Mouse (Mus musculus) midbrain, embryonic 14.5 days (tissue): ENCODE measurements around the gene Nudt22. TPM values are rescaled to one million over a fixed set of nuclear protein-coding genes. Genes with fewer than 3 reads are reported as not detected.
"Not testable (repeated sequence)": the region's sequence is repeated elsewhere in the genome, so short reads cannot be mapped to it uniquely, and the experiment has no call there.

Source experiments
- ATAC-seq: fragments of 200-750 bp; cut with Nextera tagmentation; 2 replicates; pipeline ENCODE4 v1.8.0; 2017; ENCODE audit warnings: moderate number of reproducible peaks, moderate library complexity; ENCODE audit not compliant: low FRiP score, low TSS enrichment
- DNase-seq: peaks from one replicate; pipeline ENCODE4 v3.0.0-alpha.2; 2015
- H3K27ac ChIP-seq: fragments of 300-500 bp; sonication (generic); replicated peaks from 2 replicates; pipeline ENCODE4 v1.5.1; 2014; ENCODE audit warnings: mild to moderate bottlenecking, low read depth, low read length, moderate library complexity
- H3K27me3 ChIP-seq: fragments of 300-500 bp; sonication (generic); 2 replicates; pipeline ENCODE4 v1.6.1; 2014; ENCODE audit warnings: low read length, control low read depth, mixed read lengths; ENCODE audit not compliant: control insufficient read depth, insufficient read depth
- H3K36me3 ChIP-seq: fragments of 300-500 bp; sonication (generic); 2 replicates; pipeline ENCODE4 v1.6.1; 2014; ENCODE audit warnings: low read length, control low read depth; ENCODE audit not compliant: control insufficient read depth, insufficient read depth
- H3K4me1 ChIP-seq: fragments of 300-500 bp; sonication (generic); 2 replicates; pipeline ENCODE4 v1.6.1; 2014; ENCODE audit warnings: mild to moderate bottlenecking, antibody characterized with exemption, low read length, control low read depth; ENCODE audit not compliant: control insufficient read depth, insufficient read depth
- H3K4me2 ChIP-seq: fragments of 300-500 bp; sonication (generic); 2 replicates; pipeline ENCODE4 v1.6.1; 2014; ENCODE audit warnings: mild to moderate bottlenecking, low read length, moderate library complexity
- H3K4me3 ChIP-seq: fragments of 300-500 bp; sonication (generic); replicated peaks from 2 replicates; pipeline ENCODE4 v1.5.1; 2014; ENCODE audit warnings: low read depth, low read length
- H3K9ac ChIP-seq: fragments of 300-500 bp; sonication (generic); replicated peaks from 2 replicates; pipeline ENCODE4 v1.6.1; 2014; ENCODE audit warnings: mild to moderate bottlenecking, low read length, moderate library complexity
- H3K9me3 ChIP-seq: fragments of 300-500 bp; sonication (generic); 2 replicates; pipeline ENCODE4 v1.6.1; 2016; ENCODE audit warnings: low read length, control low read depth, mixed read lengths; ENCODE audit not compliant: control insufficient read depth
- WGBS: fragments of 180-500 bp; shearing (Covaris S2); extraction: QIAGEN DNeasy Blood & Tissue Kit; methylation state at CpG from one replicate; pipeline ENCODE4 v1.1.7; 2014; 5-methylcytosine and 5-hydroxymethylcytosine counted together
- polyA plus RNA-seq: library from polyadenylated mRNA; unstranded; fragments of >200 nt; fragmentation: Nextera tagmentation; extraction: Ambion mirVana; gene quantifications from 2 replicates; pipeline ENCODE4 v1.2.1, GENCODE M21; 2014

Gene Nudt22
- polyA plus RNA-seq, 1 experiment from 2014 or later = 20.2 TPM

DNA sequence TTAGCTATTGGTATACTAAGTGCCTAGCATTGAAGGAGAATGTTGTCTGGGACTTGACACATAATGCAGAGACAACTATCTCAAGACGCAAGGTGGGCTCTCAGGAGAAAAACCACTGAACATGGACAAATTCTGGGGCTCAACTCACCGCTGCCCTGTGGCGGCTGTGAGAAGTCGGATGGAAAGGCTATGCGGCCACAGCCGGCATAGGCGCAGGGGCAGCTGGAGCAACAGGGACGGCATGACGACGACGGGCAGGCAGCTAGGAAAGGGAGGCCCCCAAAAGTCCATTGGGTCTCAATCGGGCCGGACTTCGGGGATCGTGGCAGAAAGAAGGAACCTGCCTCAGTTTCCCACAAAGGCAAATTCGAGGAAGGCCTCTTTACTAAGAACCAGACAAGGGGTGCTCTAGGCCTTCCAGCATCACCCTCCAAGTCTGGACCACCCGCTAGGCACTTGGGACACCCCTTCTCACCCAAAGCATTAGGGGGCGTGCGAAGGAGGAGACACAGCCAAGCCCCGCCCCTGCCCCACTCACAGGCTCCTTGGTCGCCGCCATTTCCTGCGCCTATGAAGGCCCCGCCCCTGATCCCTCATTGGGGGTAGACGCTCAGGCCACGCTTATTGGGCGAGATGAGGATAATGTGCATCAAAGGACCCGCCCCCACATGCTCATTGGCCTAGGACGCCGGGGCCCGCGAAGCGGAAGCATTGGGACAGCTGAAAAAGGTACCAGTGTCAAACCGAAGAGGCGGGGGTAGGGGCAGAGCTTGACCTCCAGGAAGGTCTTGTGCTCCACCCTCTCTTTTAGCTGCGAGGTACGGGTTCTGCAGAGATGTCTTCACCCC lies 3.7 kb downstream of the Nudt22 start, which contains the start of gene Dnajc4:
TSS of gene Dnajc4 (minus strand) at position 562 of the 848 bp plus-strand sequence.
- H3K27me3 ChIP-seq = no peaks in the 10 kb centered on the region
- H3K9me3 ChIP-seq = no peaks in the 10 kb centered on the region
- H3K36me3 ChIP-seq = no peaks in the 10 kb centered on the region
- peak within 1 kb of the TSS; percentile 89 for H3K4me2 ChIP-seq
- DNase-seq (peak; percentile 98), ATAC-seq (peak; percentile 94)
- H3K27ac ChIP-seq = peak within 1 kb of the TSS; percentile 32
- peak within 1 kb of the TSS; percentile 70 for H3K9ac ChIP-seq
- peak within 1 kb of the TSS; percentile 50 for H3K4me3 ChIP-seq
- 1% methylated on average over 37 of the region's 37 CpGs for WGBS
- peaks cover 40% of the 10 kb centered on the region for H3K4me1 ChIP-seq

DNA sequence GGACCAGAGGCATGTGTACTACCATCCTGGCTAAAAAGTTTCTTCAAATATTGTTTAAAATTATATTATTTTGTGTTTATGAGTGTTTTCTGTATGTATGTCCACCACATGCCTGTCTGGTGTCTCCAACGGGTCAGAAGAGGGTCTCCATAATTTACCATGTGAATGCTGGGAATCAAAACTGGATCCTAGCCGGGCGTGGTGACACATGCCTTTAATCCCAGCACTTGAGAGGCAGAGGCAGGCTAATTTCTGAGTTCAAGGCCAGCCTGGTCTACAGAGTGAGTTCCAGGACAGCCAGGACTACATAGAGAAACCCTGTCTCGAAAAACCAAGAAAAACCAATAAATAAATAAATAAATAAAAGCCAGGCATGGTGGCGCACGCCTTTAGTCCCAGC lies 4.8 kb downstream of the Nudt22 start:
- not testable (repeated sequence) for H3K27me3 ChIP-seq, H3K9me3 ChIP-seq, H3K9ac ChIP-seq, H3K36me3 ChIP-seq, ATAC-seq, H3K4me2 ChIP-seq, H3K4me3 ChIP-seq, DNase-seq, H3K27ac ChIP-seq
- peaks cover 40% of the 10 kb centered on the region for H3K4me1 ChIP-seq
- WGBS = 92% methylated on average over 6 of the region's 6 CpGs

DNA sequence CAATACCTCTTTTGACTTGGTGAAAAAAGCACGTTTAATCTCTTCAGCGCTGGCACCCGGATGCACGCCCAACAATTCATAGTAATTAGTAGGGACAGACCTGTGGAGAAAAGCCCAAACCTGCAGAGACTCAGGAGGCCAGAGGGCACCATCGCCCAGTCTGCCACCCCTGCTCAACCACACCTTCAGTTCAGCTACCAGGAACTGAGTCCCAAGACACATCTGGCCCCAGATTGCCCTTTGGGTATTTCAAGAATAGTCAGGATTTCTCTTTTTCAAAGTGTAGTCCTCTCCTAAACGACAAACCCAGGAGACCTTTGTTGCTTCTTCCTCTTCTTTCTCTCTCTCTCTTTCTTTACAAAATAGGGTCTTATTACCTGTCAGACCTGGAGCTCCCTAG lies 5.2 kb downstream of the Nudt22 start:
- Histone ChIP-seq H3K9me3 (no peaks in the 10 kb centered on the region), H3K4me3 (no peak overlapping the region), H3K36me3 (no peaks in the 10 kb centered on the region), H3K27ac (no peak overlapping the region), H3K9ac (no peak overlapping the region), H3K4me2 (no peak overlapping the region), H3K27me3 (no peaks in the 10 kb centered on the region), H3K4me1 (peaks cover 40% of the 10 kb centered on the region)
- ATAC-seq = no peak
- 92% methylated on average over 6 of the region's 6 CpGs for WGBS
- no peak for DNase-seq

DNA sequence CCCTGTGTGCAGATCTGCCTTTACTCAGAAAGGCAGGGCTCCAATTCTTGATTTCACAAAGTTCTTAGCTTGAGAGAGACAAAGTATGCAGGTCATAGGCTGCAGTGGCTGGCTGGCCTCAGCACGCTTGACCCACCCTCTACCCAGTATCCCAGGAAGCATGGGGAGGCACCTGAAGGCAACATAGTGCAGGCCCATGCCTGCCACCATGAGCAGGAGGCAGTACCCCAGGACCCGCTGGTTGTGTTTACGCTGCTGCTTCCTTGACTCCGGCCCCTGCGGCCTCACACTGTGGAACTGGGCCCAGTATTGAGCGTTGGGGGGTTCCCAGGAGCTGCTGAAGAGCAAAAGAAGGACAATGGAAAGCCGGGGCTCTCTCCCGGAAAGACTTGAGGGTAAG lies 6.7 kb downstream of the Nudt22 start:
- no peaks in the 10 kb centered on the region for H3K9me3 ChIP-seq
- H3K4me1 ChIP-seq = peaks cover 28% of the 10 kb centered on the region
- H3K9ac ChIP-seq = no peak overlapping the region; the same call in 1 of the 2 replicates
- H3K36me3 ChIP-seq = peaks cover 8% of the 10 kb centered on the region
- H3K27ac ChIP-seq = no peak overlapping the region
- no peak overlapping the region for H3K4me2 ChIP-seq
- H3K27me3 ChIP-seq = no peaks in the 10 kb centered on the region
- no peak overlapping the region for H3K4me3 ChIP-seq
- ATAC-seq (no peak), DNase-seq (no peak)
- WGBS = 85% methylated on average over 8 of the region's 8 CpGs

DNA sequence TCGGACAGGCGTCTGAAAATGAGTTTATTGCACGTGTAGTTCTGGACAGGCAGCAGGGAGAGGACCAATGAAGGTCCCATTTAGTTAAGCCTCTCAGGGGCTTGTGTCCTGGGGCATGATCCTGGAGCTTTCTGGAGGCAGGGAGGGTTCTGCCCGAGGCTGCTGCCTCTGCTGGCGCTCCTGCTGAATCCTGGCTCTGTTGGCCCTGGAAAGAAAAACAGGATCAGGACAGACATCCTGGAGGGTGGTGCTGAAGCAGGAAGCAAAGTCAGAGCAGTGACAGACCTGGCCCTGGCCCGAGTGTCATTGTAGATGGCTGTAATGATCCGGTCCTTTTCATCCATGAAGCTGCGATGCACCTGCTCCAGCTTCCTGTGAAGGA lies 8.0 kb downstream of the Nudt22 start:
- 6% methylated on average over 8 of the region's 8 CpGs for WGBS
- peaks cover 22% of the 10 kb centered on the region for H3K4me1 ChIP-seq
- H3K36me3 ChIP-seq = peaks cover 13% of the 10 kb centered on the region
- peak overlapping the region; percentile 78 for H3K27ac ChIP-seq
- no peaks in the 10 kb centered on the region for H3K27me3 ChIP-seq
- DNase-seq (no peak), ATAC-seq (0 out of 2 replicates have a peak, but pooled peaks have one; percentile 2)
- H3K4me2 ChIP-seq = peak overlapping the region; percentile 92
- peak overlapping the region; percentile 88 for H3K9ac ChIP-seq
- H3K9me3 ChIP-seq = no peaks in the 10 kb centered on the region
- H3K4me3 ChIP-seq = peak overlapping the region; percentile 65

DNA sequence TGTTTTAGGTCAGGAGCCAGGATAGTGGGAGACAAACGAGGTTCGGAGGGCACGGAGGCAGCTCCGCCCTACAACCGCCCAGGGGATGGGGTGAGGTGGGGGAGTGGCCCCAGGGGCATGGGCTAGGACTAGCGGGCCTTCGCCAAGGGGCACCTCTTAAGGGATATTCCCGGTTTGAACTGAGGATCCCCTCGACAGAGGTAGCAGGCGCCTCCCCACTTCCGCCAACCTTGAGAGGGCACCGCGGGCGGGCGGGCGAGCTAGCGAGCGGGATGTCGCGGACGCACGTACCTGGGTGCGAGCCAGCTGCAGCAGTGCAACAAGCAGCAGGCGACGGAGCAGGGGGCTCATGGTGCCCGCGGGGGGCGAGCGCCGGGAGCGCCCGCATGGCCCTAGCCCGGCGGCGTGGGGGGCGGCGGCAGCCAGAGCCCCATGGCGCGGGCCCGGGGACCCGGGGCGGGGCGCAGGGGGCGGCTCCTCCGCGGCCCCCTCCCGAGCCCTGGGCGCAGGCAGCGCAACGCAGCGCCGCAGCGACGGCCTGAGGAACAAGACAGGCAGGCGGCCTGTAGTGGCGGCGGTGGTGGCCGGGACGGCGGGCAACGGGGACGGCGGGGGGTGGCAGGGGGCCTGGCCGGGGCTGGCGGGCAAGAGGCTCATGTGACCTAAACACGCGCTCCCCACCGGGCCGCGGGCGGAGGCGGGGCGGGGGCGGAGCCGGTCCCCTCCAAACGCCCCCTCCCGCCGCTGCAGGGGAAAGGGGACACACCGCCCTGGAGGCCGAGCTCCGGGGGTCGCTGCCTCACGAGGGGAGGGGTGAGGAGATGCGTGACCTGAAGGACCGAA lies 8.6 kb downstream of the Nudt22 start, which contains the start of gene Vegfb:
TSS of gene Vegfb (minus strand) at position 591 of the 843 bp plus-strand sequence.
- WGBS = under 1% methylated on average over 80 of the region's 85 CpGs
- Histone ChIP-seq H3K4me3 (peak within 1 kb of the TSS; percentile 65), H3K27ac (peak within 1 kb of the TSS; percentile 78), H3K4me2 (peak within 1 kb of the TSS; percentile 92), H3K9me3 (no peaks in the 10 kb centered on the region), H3K36me3 (peaks cover 13% of the 10 kb centered on the region), H3K27me3 (no peaks in the 10 kb centered on the region), H3K9ac (peak within 1 kb of the TSS; percentile 88), H3K4me1 (peaks cover 20% of the 10 kb centered on the region)
- DNase-seq (peak; percentile 73), ATAC-seq (peak; percentile 63)

DNA sequence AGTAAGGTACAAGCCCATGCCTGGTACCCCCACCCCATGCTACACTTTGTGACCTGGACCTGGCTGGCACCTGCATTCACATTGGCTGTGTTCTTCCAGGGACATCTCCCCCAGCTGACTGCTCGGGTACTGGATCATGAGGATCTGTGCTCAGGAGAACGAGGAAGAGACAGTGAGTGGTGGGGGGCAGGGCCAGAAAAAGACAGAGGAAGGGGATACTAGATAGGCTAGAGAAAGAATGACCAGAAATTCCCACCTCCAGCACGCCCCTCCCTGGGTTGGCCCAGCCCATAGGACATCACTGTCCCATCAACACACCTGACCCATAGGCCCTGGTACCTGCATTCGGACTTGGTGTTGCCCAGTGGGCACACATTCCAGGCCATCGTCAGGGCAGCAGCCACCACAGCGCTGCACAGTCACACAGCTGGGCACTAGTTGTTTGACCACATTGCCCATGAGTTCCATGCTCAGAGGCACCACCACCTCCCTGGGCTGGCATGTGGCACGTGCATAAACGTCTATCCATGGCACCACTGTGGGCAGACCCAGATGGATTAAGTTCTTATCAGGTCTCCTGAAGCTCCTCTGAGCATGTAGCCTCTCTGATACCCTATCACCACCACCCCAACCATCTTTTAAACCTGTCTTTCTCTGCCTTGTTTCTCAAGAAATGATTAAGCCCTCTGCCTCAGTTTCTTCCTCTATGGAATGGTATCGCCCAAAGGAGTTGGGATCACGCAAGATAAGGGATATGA lies 9.8 kb downstream of the Nudt22 start:
- WGBS = 85% methylated on average over 10 of the region's 10 CpGs
- Histone ChIP-seq H3K27ac (no peak overlapping the region), H3K36me3 (peaks cover 13% of the 10 kb centered on the region), H3K4me1 (peaks cover 17% of the 10 kb centered on the region), H3K4me2 (peak overlapping the region; percentile 92), H3K9me3 (no peaks in the 10 kb centered on the region), H3K4me3 (peak overlapping the region; percentile 65; the same call in 1 of the 2 replicates), H3K27me3 (no peaks in the 10 kb centered on the region), H3K9ac (peak overlapping the region; percentile 20; the same call in 1 of the 2 replicates)
- no peak for DNase-seq
- no peak for ATAC-seq

DNA sequence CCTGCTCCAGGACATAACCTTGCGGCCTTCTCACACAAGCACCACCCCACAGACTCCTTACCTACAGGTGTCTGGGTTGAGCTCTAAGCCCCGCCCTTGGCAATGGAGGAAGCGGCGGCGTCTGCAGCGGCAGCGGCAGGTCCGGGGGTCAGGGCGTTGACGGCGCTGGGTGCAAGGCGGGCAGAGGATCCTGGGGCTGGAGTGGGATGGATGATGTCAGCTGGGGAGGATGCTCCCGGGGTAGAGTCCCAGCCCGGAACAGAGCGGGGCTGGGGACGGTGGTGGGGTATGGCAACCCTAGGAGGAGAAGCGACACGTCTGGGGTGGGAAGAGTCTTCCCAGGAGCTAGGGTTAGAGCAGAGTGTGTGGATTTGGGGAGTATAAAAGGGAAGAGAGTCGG lies 10.6 kb downstream of the Nudt22 start:
- Histone ChIP-seq H3K4me2 (no peak overlapping the region), H3K4me3 (no peak overlapping the region), H3K36me3 (peaks cover 13% of the 10 kb centered on the region), H3K27ac (no peak overlapping the region), H3K4me1 (peaks cover 22% of the 10 kb centered on the region), H3K27me3 (no peaks in the 10 kb centered on the region), H3K9me3 (no peaks in the 10 kb centered on the region), H3K9ac (no peak overlapping the region)
- ATAC-seq (no peak), DNase-seq (no peak)
- WGBS = 90% methylated on average over 19 of the region's 19 CpGs
